Mouse (Mus musculus): Measurements from ENCODE around the gene Ryr3. TPM values are rescaled to one million over a fixed set of nuclear protein-coding genes. Genes with fewer than 3 reads are reported as not detected.

Ryr3 gene
- polyA plus RNA-seq, 1 experiment from 2014 or later = 1.4 TPM

DNA sequence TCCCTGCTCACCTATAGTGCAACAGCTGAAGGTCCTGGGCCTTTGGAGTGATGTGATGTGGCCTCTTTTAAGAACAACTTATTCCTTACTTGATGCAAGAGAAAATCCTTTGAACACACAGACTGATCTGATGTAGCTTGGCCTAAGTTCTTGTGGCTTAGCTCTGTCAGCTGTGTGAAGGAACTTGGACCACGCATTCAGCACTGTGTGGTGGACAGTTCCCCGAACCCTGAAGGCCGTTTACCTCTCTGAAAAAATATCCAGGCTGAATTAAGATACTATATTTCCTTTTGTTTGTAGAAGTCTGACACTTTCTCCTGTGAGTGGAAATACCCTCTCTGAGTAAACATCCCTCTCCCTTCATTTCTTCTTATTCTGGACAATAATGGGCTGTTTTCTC lies 374.0 kb downstream of the Ryr3 start:
- Histone ChIP-seq H3K27ac (replicated peaks; ENCODE audit: low read depth, low read length) (no peak overlapping the region), H3K27me3 (ENCODE audit: control insufficient read depth, insufficient read depth, low read length) (no peaks in the 10 kb centered on the region), H3K4me3 (ENCODE audit: low read depth, low read length) (no peak overlapping the region), H3K4me1 (ENCODE audit: control insufficient read depth, insufficient read depth, low read length) (no peaks in the 10 kb centered on the region), H3K9me3 (replicated peaks; ENCODE audit: control insufficient read depth, low read length) (no peaks in the 10 kb centered on the region), H3K9ac (replicated peaks; ENCODE audit: low read length) (no peak overlapping the region), H3K4me2 (ENCODE audit: low read depth, low read length) (no peak overlapping the region), H3K36me3 (replicated peaks; ENCODE audit: control insufficient read depth, insufficient read depth, low read depth, low read length) (no peaks in the 10 kb centered on the region)
- 35% methylated on average over 3 of the region's 3 CpGs for WGBS
- peak; percentile 63 for DNase-seq (ENCODE audit: low spot score)
- no peak for ATAC-seq (replicated peaks; ENCODE audit: insufficient number of reproducible peaks, low FRiP score, low TSS enrichment, low read depth)

DNA sequence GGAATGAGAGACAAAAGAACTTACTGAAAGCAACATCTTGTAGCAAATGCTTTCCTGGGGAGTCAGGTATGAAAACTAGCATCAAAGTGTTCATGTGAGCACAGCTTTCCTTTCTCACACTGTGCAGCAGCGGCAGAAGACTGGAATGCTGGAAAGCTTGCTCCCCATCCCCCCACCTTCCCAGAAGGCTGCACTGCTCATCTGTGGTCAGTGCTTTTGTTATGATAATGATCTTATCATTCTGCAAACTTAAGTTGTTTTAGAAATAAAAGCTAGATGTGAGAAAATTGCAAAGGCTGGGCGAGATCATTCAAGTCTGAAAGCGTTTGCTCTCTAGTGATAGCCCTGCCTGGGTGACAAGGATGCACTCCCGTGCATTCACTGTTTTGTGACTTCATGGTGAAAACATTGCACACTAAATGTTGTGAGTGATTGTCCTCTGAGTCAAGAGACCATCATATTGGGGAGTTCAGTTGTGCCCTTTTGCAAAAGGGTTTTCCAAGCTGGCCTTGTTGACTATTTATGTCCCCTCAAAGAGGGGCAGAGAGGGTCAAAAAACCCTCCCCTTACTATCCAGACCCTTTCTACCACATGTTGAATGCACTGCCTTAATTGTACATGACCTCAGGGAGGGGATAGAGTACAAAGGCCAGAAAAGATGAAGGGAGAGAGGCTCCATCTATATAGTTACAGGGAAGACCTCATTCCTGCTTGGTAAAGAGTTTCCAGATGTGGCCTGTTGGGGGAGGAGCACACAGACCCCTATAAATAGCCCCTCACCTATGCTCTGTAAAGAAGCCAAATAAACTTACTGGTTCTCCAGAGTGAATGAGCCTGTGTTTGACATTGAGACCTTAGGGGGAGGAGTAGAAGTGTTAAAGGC lies 385.2 kb downstream of the Ryr3 start:
- peak; percentile 19 for DNase-seq (ENCODE audit: low spot score)
- H3K27me3 ChIP-seq (ENCODE audit: control insufficient read depth, insufficient read depth, low read length) = no peaks in the 10 kb centered on the region
- H3K9ac ChIP-seq (replicated peaks; ENCODE audit: low read length) = no peak overlapping the region
- H3K4me1 ChIP-seq (ENCODE audit: control insufficient read depth, insufficient read depth, low read length) = no peaks in the 10 kb centered on the region; the same call in 1 of the 2 replicates
- whole genome bisulfite sequencing = 32% methylated on average over 4 of the region's 4 CpGs
- no peak overlapping the region for H3K4me3 ChIP-seq (ENCODE audit: low read depth, low read length)
- no peaks in the 10 kb centered on the region for H3K9me3 ChIP-seq (replicated peaks; ENCODE audit: control insufficient read depth, low read length)
- ATAC-seq (replicated peaks; ENCODE audit: insufficient number of reproducible peaks, low FRiP score, low TSS enrichment, low read depth) = no peak
- H3K36me3 ChIP-seq (replicated peaks; ENCODE audit: control insufficient read depth, insufficient read depth, low read depth, low read length) = no peaks in the 10 kb centered on the region
- no peak overlapping the region for H3K4me2 ChIP-seq (ENCODE audit: low read depth, low read length)
- H3K27ac ChIP-seq (replicated peaks; ENCODE audit: low read depth, low read length) = no peak overlapping the region

DNA sequence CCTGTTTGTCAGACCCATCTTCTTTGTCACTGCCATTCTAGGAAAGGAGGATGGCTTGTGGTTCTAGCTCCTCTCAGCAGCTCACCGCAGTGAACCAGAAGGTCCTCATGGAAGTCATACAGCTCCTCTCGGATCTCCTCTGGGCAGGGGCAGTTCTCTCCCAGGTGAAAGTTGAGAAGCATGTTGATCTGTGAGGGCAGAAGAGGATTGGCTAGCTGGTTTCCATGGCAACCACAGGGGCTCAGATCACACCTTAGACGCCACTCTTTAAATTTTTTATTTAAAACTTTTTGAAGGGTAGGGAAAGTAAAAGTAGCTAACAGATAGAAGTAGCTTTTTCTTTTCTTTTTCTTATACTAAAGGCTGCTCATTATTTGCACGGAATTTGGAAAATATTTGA lies 390.3 kb downstream of the Ryr3 start:
- Histone ChIP-seq H3K27ac (replicated peaks; ENCODE audit: low read depth, low read length) (no peak overlapping the region), H3K9ac (replicated peaks; ENCODE audit: low read length) (no peak overlapping the region), H3K9me3 (replicated peaks; ENCODE audit: control insufficient read depth, low read length) (no peaks in the 10 kb centered on the region), H3K36me3 (replicated peaks; ENCODE audit: control insufficient read depth, insufficient read depth, low read depth, low read length) (no peaks in the 10 kb centered on the region), H3K27me3 (ENCODE audit: control insufficient read depth, insufficient read depth, low read length) (no peaks in the 10 kb centered on the region), H3K4me2 (ENCODE audit: low read depth, low read length) (no peak overlapping the region), H3K4me3 (ENCODE audit: low read depth, low read length) (no peak overlapping the region), H3K4me1 (ENCODE audit: control insufficient read depth, insufficient read depth, low read length) (no peaks in the 10 kb centered on the region; the same call in 1 of the 2 replicates)
- WGBS = 31% methylated on average over 4 of the region's 4 CpGs
- ATAC-seq (replicated peaks; ENCODE audit: insufficient number of reproducible peaks, low FRiP score, low TSS enrichment, low read depth) = no peak
- peak; percentile 64 for DNase-seq (ENCODE audit: low spot score)

DNA sequence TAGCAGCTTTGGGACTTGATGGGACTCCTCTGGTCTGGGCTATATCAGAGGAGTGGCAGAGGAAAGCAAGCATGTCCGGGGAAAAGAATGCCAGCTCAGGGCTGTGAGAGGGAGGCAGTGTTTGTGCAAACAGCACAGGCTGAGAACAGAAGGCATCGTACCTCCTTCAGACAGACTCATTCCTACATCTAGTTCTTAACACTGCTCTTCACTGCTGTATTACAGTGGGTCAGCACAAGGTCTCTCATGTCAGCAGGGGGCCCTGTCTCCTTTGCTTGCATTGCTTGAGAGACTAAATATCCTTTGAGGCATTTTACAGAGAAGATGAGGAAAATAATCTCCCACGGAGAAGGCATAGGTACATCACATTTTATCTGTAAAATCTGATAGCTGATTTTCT lies 394.2 kb downstream of the Ryr3 start:
- no peak for ATAC-seq (replicated peaks; ENCODE audit: insufficient number of reproducible peaks, low FRiP score, low TSS enrichment, low read depth)
- Histone ChIP-seq H3K27me3 (ENCODE audit: control insufficient read depth, insufficient read depth, low read length) (no peaks in the 10 kb centered on the region), H3K4me3 (ENCODE audit: low read depth, low read length) (no peak overlapping the region), H3K36me3 (replicated peaks; ENCODE audit: control insufficient read depth, insufficient read depth, low read depth, low read length) (no peaks in the 10 kb centered on the region), H3K9me3 (replicated peaks; ENCODE audit: control insufficient read depth, low read length) (no peaks in the 10 kb centered on the region), H3K9ac (replicated peaks; ENCODE audit: low read length) (no peak overlapping the region), H3K4me2 (ENCODE audit: low read depth, low read length) (no peak overlapping the region), H3K27ac (replicated peaks; ENCODE audit: low read depth, low read length) (no peak overlapping the region), H3K4me1 (ENCODE audit: control insufficient read depth, insufficient read depth, low read length) (no peaks in the 10 kb centered on the region)
- peak; percentile 22 for DNase-seq (ENCODE audit: low spot score)
- 44% methylated on average over 3 of the region's 3 CpGs for WGBS

GRCm38 (mm10) chr2:112819059-112819458 lies 397.8 kb downstream of the Ryr3 start:
- Histone ChIP-seq H3K27me3 (ENCODE audit: control insufficient read depth, insufficient read depth, low read length) (no peaks in the 10 kb centered on the region), H3K27ac (replicated peaks; ENCODE audit: low read depth, low read length) (no peak overlapping the region), H3K4me3 (ENCODE audit: low read depth, low read length) (no peak overlapping the region), H3K4me2 (ENCODE audit: low read depth, low read length) (no peak overlapping the region), H3K4me1 (ENCODE audit: control insufficient read depth, insufficient read depth, low read length) (no peaks in the 10 kb centered on the region), H3K9ac (replicated peaks; ENCODE audit: low read length) (no peak overlapping the region), H3K36me3 (replicated peaks; ENCODE audit: control insufficient read depth, insufficient read depth, low read depth, low read length) (no peaks in the 10 kb centered on the region), H3K9me3 (replicated peaks; ENCODE audit: control insufficient read depth, low read length) (no peaks in the 10 kb centered on the region)
- 56% methylated on average over 2 of the region's 2 CpGs for WGBS
- DNase-seq (ENCODE audit: low spot score) = no peak
- ATAC-seq (replicated peaks; ENCODE audit: insufficient number of reproducible peaks, low FRiP score, low TSS enrichment, low read depth) = no peak

GRCm38 (mm10) chr2:112816976-112817375 lies 399.9 kb downstream of the Ryr3 start:
- Histone ChIP-seq H3K4me1 (ENCODE audit: control insufficient read depth, insufficient read depth, low read length) (no peaks in the 10 kb centered on the region), H3K9ac (replicated peaks; ENCODE audit: low read length) (no peak overlapping the region), H3K4me2 (ENCODE audit: low read depth, low read length) (no peak overlapping the region), H3K9me3 (replicated peaks; ENCODE audit: control insufficient read depth, low read length) (no peaks in the 10 kb centered on the region), H3K27me3 (ENCODE audit: control insufficient read depth, insufficient read depth, low read length) (no peaks in the 10 kb centered on the region), H3K27ac (replicated peaks; ENCODE audit: low read depth, low read length) (no peak overlapping the region), H3K36me3 (replicated peaks; ENCODE audit: control insufficient read depth, insufficient read depth, low read depth, low read length) (no peaks in the 10 kb centered on the region), H3K4me3 (ENCODE audit: low read depth, low read length) (no peak overlapping the region)
- DNase-seq (ENCODE audit: low spot score) = no peak
- no peak for ATAC-seq (replicated peaks; ENCODE audit: insufficient number of reproducible peaks, low FRiP score, low TSS enrichment, low read depth)
- 47% methylated on average over 3 of the region's 3 CpGs for WGBS

DNA sequence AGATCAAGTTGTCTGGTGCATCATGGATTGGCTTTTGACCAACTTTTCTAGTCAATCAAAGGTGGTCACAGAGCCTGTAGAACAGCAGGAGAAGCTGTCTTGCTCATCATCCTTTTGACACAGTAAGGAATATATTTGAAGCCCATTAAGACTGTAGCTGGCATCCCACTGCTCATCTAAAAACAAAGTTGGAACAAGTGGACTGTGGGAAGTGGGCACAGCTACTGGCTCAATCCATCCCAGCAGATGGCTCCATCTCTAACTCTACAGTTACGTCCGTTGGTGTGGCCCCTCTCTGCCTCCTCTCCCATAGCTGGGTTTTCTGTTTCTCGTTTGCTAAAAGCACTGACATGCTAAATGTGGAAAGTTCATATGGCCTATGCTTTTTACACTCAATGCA lies 400.9 kb downstream of the Ryr3 start:
- H3K9me3 ChIP-seq (replicated peaks; ENCODE audit: control insufficient read depth, low read length) = no peaks in the 10 kb centered on the region
- DNase-seq (ENCODE audit: low spot score) (no peak), ATAC-seq (replicated peaks; ENCODE audit: insufficient number of reproducible peaks, low FRiP score, low TSS enrichment, low read depth) (no peak)
- no peak overlapping the region for H3K4me3 ChIP-seq (ENCODE audit: low read depth, low read length)
- 75% methylated on average over 3 of the region's 3 CpGs for WGBS
- H3K36me3 ChIP-seq (replicated peaks; ENCODE audit: control insufficient read depth, insufficient read depth, low read depth, low read length) = no peaks in the 10 kb centered on the region
- H3K27me3 ChIP-seq (ENCODE audit: control insufficient read depth, insufficient read depth, low read length) = no peaks in the 10 kb centered on the region
- no peak overlapping the region for H3K9ac ChIP-seq (replicated peaks; ENCODE audit: low read length)
- no peak overlapping the region for H3K27ac ChIP-seq (replicated peaks; ENCODE audit: low read depth, low read length)
- no peaks in the 10 kb centered on the region for H3K4me1 ChIP-seq (ENCODE audit: control insufficient read depth, insufficient read depth, low read length)
- H3K4me2 ChIP-seq (ENCODE audit: low read depth, low read length) = no peak overlapping the region

DNA sequence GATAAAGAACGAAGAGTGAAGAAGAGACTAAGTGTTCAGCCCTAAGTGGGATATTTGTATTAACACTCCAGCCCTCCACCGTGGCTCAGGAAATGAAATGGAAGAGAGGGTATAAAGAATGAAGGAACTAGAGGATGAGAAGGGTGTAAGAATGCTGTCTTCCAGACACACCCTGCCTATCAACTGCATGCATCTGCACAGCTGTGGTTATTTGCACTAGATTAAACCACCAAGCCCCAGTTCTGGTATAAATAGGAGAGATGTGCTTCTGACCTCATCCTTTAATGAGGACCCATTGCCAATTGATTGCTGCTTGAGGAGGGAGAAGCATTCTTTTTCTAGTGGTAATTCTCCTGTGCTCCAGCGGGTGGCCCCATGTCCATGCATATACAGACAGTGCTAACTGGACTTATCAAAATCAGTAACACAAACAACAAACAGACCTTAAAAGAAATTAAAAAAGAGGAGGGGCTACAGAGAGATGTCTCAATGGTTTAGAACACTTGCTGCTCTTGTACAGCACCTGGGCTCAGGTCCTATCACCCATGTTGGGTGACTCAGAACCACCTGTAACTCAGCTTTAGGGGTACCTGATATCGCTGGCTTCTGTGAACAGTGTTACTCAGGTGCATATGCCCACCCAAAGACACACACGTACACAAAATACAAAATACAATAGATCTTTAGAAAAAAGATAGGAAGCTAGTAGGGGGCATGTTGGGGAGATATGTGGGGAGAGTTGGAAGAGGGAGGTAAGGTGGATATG lies 404.1 kb downstream of the Ryr3 start:
- Histone ChIP-seq H3K27me3 (ENCODE audit: control insufficient read depth, insufficient read depth, low read length) (no peaks in the 10 kb centered on the region), H3K9me3 (replicated peaks; ENCODE audit: control insufficient read depth, low read length) (no peaks in the 10 kb centered on the region), H3K27ac (replicated peaks; ENCODE audit: low read depth, low read length) (no peak overlapping the region), H3K4me3 (ENCODE audit: low read depth, low read length) (no peak overlapping the region), H3K4me1 (ENCODE audit: control insufficient read depth, insufficient read depth, low read length) (no peaks in the 10 kb centered on the region), H3K4me2 (ENCODE audit: low read depth, low read length) (no peak overlapping the region), H3K9ac (replicated peaks; ENCODE audit: low read length) (no peak overlapping the region), H3K36me3 (replicated peaks; ENCODE audit: control insufficient read depth, insufficient read depth, low read depth, low read length) (no peaks in the 10 kb centered on the region)
- DNase-seq (ENCODE audit: low spot score) (peak; percentile 11), ATAC-seq (replicated peaks; ENCODE audit: insufficient number of reproducible peaks, low FRiP score, low TSS enrichment, low read depth) (no peak; the same call in 1 of the 2 replicates)
- 67% methylated on average over 5 of the region's 5 CpGs for WGBS
